Mouse (Mus musculus) adrenal gland, postnatal 10 days (tissue): Measurements from ENCODE around the gene Ovch2. TPM values are rescaled to one million over a fixed set of nuclear protein-coding genes. Genes with fewer than 3 reads are reported as not detected.
"Not testable (repeated sequence)": the region's sequence is repeated elsewhere in the genome, so short reads cannot be mapped to it uniquely, and the experiment has no call there.

Experiments used
- DNase-seq: peaks from one replicate; pipeline ENCODE4 v3.0.0; 2021; ENCODE audit warnings: mixed read lengths
- long read RNA-seq, 2 experiments: library from polyadenylated mRNA; stranded (forward); transcript quantifications; one replicate each; pipeline ENCODE4 v2.0.0; 2021
- total RNA-seq, 2 experiments: library from RNA; stranded (reverse); gene quantifications; 2 replicates each; pipeline ENCODE4 v1.2.3; 2021

Gene Ovch2
- not detected for total RNA-seq
- long read RNA-seq, experiment 1, result 0 reads
- long read RNA-seq, experiment 2, result 0 reads

GRCm38 (mm10) chr7:107801108-107801507, at the start of gene Ovch2:
TSS of gene Ovch2 (minus strand) at chr7:107801208.
- no peak for DNase-seq

GRCm38 (mm10) chr7:107847390-107847789, 46.4 kb upstream of the Ovch2 start, which contains the start of gene Olfr470:
TSS of gene Olfr470 (minus strand) at chr7:107847490.
- not testable (repeated sequence) for DNase-seq

- DNase-seq, result peak; percentile 5
Measured at GRCm38 (mm10) chr7:107841719-107842118, 40.7 kb upstream of the Ovch2 start.

GRCm38 (mm10) chr7:107825441-107825840, 24.4 kb upstream of the Ovch2 start, which contains the start of gene Olfr469:
TSS of gene Olfr469 (minus strand) at chr7:107825541.
- DNase-seq, result not testable (repeated sequence)

- DNase-seq, result not testable (repeated sequence)
Measured at GRCm38 (mm10) chr7:107823867-107824266, 22.9 kb upstream of the Ovch2 start.

GRCm38 (mm10) chr7:107819442-107819841, 18.4 kb upstream of the Ovch2 start:
- DNase-seq, result no peak

GRCm38 (mm10) chr7:107811963-107812362, 11.0 kb upstream of the Ovch2 start, which contains the start of gene Olfr467:
TSS of gene Olfr467 (plus strand) at chr7:107812263.
- no peak for DNase-seq

- no peak for DNase-seq
Measured at GRCm38 (mm10) chr7:107802138-107802537, 1.1 kb upstream of the Ovch2 start.

GRCm38 (mm10) chr7:107796500-107796899, 4.5 kb downstream of the Ovch2 start:
- no peak for DNase-seq

- peak; percentile 9 for DNase-seq
Measured at GRCm38 (mm10) chr7:107787977-107788620, 12.9 kb downstream of the Ovch2 start.

- DNase-seq, result no peak
Measured at GRCm38 (mm10) chr7:107779611-107780010, 21.4 kb downstream of the Ovch2 start.

- DNase-seq, result no peak
Measured at GRCm38 (mm10) chr7:107778216-107778615, 22.8 kb downstream of the Ovch2 start.

- no peak for DNase-seq
Measured at GRCm38 (mm10) chr7:107770812-107771211, 30.2 kb downstream of the Ovch2 start.

- peak; percentile 40 for DNase-seq
Measured at GRCm38 (mm10) chr7:107757308-107758151, 43.5 kb downstream of the Ovch2 start, which contains the start of gene Cyb5r2. TSS of gene Cyb5r2 (minus strand) at chr7:107758032.

- no peak for DNase-seq
Measured at GRCm38 (mm10) chr7:107756748-107757147, 44.3 kb downstream of the Ovch2 start.

- DNase-seq, result no peak
Measured at GRCm38 (mm10) chr7:107755905-107756304, 45.1 kb downstream of the Ovch2 start.

GRCm38 (mm10) chr7:107752031-107752520, 48.9 kb downstream of the Ovch2 start:
- DNase-seq, result no peak

GRCm38 (mm10) chr7:107749721-107750120, 51.3 kb downstream of the Ovch2 start:
- DNase-seq, result no peak

- DNase-seq, result peak; percentile 37
Measured at GRCm38 (mm10) chr7:107749270-107749669, 51.7 kb downstream of the Ovch2 start.

- peak; percentile 77 for DNase-seq
Measured at GRCm38 (mm10) chr7:107747954-107748353, 53.1 kb downstream of the Ovch2 start.

GRCm38 (mm10) chr7:107747476-107747875, 53.5 kb downstream of the Ovch2 start:
- DNase-seq, result no peak

- DNase-seq, result no peak
Measured at GRCm38 (mm10) chr7:107746036-107746435, 55.0 kb downstream of the Ovch2 start.

- no peak for DNase-seq
Measured at GRCm38 (mm10) chr7:107745111-107745510, 55.9 kb downstream of the Ovch2 start.
